Mouse (Mus musculus) intestine, embryonic 14.5 days (tissue): ENCODE results near the gene Hoxa2. TPM values are rescaled to one million over a fixed set of nuclear protein-coding genes. Genes with fewer than 3 reads are reported as not detected.

Source experiments
- ATAC-seq: fragments of 200-750 bp; cut with Nextera tagmentation; replicated peaks from 2 replicates; pipeline ENCODE4 v1.8.0; 2017; ENCODE audit warnings: low read depth, moderate number of reproducible peaks, moderate TSS enrichment, moderate library complexity; ENCODE audit not compliant: low FRiP score, low TSS enrichment
- DNase-seq: peaks from one replicate; pipeline ENCODE4 v3.0.0-alpha.2; 2018; ENCODE audit warnings: low spot score
- H3K27ac ChIP-seq: fragments of 300-500 bp; sonication (generic); 2 replicates; pipeline ENCODE4 v1.5.1; 2014; ENCODE audit warnings: low read depth, mild to moderate bottlenecking, control low read depth
- H3K27me3 ChIP-seq: fragments of 300-500 bp; sonication (generic); replicated peaks from 2 replicates; pipeline ENCODE4 v1.6.1; 2014; ENCODE audit warnings: low read length, control low read depth; ENCODE audit not compliant: control insufficient read depth, insufficient read depth
- H3K36me3 ChIP-seq: fragments of 300-500 bp; sonication (generic); 2 replicates; pipeline ENCODE4 v1.6.1; 2014; ENCODE audit warnings: low read length, control low read depth; ENCODE audit not compliant: control insufficient read depth, insufficient read depth
- H3K4me1 ChIP-seq: fragments of 300-500 bp; sonication (generic); replicated peaks from 2 replicates; pipeline ENCODE4 v1.6.1; 2014; ENCODE audit warnings: low read length, control low read depth, mixed read lengths; ENCODE audit not compliant: control insufficient read depth, insufficient read depth
- H3K4me2 ChIP-seq: fragments of 300-500 bp; sonication (generic); 2 replicates; pipeline ENCODE4 v1.6.1; 2014; ENCODE audit warnings: low read length
- H3K4me3 ChIP-seq: fragments of 300-500 bp; sonication (generic); 2 replicates; pipeline ENCODE4 v1.5.1; 2014; ENCODE audit warnings: low read depth, low read length, control low read depth, mixed read lengths
- H3K9ac ChIP-seq: fragments of 300-500 bp; sonication (generic); 2 replicates; pipeline ENCODE4 v1.6.1; 2014; ENCODE audit warnings: mild to moderate bottlenecking, low read length
- H3K9me3 ChIP-seq: fragments of 300-500 bp; sonication (generic); 2 replicates; pipeline ENCODE4 v1.6.1; 2016; ENCODE audit warnings: low read length, control low read depth; ENCODE audit not compliant: control insufficient read depth
- WGBS: fragments of 180-500 bp; shearing (Covaris S2); extraction: QIAGEN DNeasy Blood & Tissue Kit; methylation state at CpG from one replicate; pipeline ENCODE4 v1.1.7; 2014; 5-methylcytosine and 5-hydroxymethylcytosine counted together
- polyA plus RNA-seq: library from polyadenylated mRNA; unstranded; fragments of >200 nt; fragmentation: Nextera tagmentation; extraction: Ambion mirVana; gene quantifications from 2 replicates; pipeline ENCODE4 v1.2.1, GENCODE M21; 2014

Gene Hoxa2
- polyA plus RNA-seq, 1 experiment from 2014 or later = 10.8 TPM

DNA sequence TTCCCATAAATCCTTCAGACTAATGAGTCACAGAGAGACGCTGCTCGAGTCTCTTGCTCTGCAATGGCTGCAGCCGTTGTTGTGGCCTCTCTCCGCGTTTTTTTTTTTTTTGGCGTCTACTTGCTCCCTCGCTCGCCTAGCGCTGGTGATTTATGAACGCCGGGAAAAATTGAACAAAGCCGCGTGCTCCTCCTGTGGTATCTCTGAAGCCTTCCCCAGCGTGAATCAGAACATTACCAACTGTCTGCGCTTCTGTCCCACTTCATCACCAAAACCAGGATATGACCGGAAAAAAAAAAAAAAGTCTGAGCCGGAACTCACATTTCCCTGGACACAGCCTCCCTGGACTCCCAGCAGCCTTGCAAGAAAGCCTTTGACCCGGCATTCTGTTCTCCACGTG is 20.6 kb upstream of the Hoxa2 start:
- Histone ChIP-seq H3K4me2 (peak overlapping the region; percentile 39), H3K27ac (peak overlapping the region; percentile 69), H3K4me3 (0 out of 2 replicates have a peak overlapping the region, but pooled peaks have one; percentile 11), H3K4me1 (peaks cover 85% of the 10 kb centered on the region), H3K27me3 (no peaks in the 10 kb centered on the region), H3K9ac (peak overlapping the region; percentile 20; the same call in 1 of the 2 replicates), H3K9me3 (no peaks in the 10 kb centered on the region), H3K36me3 (peaks cover 8% of the 10 kb centered on the region; the same call in 1 of the 2 replicates)
- DNase-seq = no peak
- ATAC-seq = no peak
- WGBS = 6% methylated on average over 19 of the region's 19 CpGs

DNA sequence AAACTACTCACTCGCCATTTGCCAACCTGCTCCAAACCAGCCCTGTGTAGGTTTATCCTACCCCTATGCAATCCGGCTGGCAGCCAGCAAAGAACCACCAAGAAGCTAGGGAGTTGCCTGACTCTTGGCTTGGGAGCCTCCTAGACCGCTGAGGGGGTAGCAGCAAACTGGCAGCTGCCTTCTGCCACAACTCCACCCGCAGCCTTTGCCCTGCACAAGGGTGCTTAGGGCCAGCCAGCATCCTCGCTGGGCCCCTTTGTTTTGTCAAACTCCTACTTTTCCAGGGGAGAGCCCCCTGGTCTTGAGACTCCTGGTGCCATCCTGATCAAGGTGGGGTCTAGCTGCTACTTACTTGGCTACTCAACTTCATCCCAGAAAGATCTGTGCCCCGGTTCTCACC is 20.0 kb upstream of the Hoxa2 start:
- H3K9me3 ChIP-seq = no peaks in the 10 kb centered on the region
- DNase-seq (no peak), ATAC-seq (no peak)
- peaks cover 79% of the 10 kb centered on the region for H3K4me1 ChIP-seq
- no peak overlapping the region for H3K9ac ChIP-seq
- no peaks in the 10 kb centered on the region for H3K27me3 ChIP-seq
- H3K4me3 ChIP-seq = no peak overlapping the region
- 24% methylated on average over 6 of the region's 6 CpGs for WGBS
- peak overlapping the region; percentile 69 for H3K27ac ChIP-seq
- H3K4me2 ChIP-seq = peak overlapping the region; percentile 39
- H3K36me3 ChIP-seq = peaks cover 9% of the 10 kb centered on the region; the same call in 1 of the 2 replicates

DNA sequence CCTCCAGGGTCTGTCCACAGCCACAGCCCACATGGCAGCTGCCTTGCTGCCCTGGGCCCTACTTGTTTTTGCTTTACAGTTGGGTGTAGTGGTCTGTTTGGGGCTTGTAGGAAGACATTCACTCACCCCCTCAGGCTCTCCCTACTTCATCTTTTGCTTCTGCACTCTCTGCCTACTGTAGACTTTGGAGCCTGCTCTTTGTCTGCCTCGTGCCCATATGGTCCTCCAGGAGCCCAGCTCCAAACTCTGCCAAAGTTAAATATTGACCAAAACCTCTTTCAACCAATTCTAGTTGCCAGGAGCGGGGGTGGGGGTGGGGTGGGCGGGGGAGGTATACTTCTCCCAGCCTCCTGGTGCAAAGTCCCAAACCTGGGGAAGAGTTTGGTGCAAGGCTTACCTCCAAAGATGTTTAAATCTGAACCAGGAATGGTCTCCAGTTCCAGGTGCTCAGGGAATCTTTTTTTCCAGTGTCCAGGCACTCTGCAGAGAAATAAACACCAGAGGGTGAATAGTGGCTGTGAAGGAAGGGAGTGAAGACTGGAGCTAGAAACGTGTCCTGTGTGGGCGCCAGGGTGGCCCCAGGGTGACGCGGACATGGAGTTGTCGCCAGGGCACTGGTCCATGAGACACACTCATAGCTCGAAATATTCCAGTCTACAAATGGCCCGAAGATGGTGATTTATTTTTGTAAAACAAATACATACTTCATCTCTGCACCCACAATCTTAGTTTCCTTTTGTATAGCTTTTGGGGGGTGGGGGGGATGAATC is 18.9 kb upstream of the Hoxa2 start:
- DNase-seq = no peak
- ATAC-seq = 0 out of 2 replicates have a peak, but pooled peaks have one; percentile 24
- peaks cover 12% of the 10 kb centered on the region; the same call in 1 of the 2 replicates for H3K36me3 ChIP-seq
- H3K4me1 ChIP-seq = peaks cover 77% of the 10 kb centered on the region
- H3K4me3 ChIP-seq = 0 out of 2 replicates have a peak overlapping the region, but pooled peaks have one; percentile 2
- peak overlapping the region; percentile 82 for H3K27ac ChIP-seq
- H3K4me2 ChIP-seq = peak overlapping the region; percentile 38
- no peaks in the 10 kb centered on the region for H3K27me3 ChIP-seq
- peak overlapping the region; percentile 29 for H3K9ac ChIP-seq
- WGBS = 24% methylated on average over 10 of the region's 10 CpGs
- no peaks in the 10 kb centered on the region for H3K9me3 ChIP-seq

DNA sequence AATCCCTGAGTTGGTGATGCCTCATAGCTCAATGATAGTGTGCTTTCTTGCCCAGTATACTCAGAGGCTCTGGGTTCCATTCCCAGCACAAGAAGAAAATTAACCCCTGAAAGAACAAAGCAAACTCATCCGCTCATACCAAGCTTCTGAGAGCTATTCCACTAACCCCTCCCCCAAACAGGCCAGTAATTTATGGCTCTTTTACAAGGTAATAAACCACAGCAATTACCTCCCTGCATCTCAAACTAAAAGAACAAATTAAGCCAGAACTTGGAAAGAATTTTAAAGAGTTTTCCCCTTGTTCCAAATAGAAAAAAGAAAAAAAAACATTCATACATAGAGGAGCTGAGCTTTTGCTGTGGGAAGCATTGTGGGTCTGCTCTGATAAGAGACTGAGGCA is 18.2 kb upstream of the Hoxa2 start:
- H3K9me3 ChIP-seq = no peaks in the 10 kb centered on the region
- 41% methylated on average over 1 of the region's 1 CpGs for WGBS
- no peak overlapping the region for H3K9ac ChIP-seq
- DNase-seq (no peak), ATAC-seq (no peak)
- H3K27ac ChIP-seq = peak overlapping the region; percentile 82
- peak overlapping the region; percentile 38 for H3K4me2 ChIP-seq
- H3K36me3 ChIP-seq = peaks cover 12% of the 10 kb centered on the region; the same call in 1 of the 2 replicates
- H3K4me1 ChIP-seq = peaks cover 70% of the 10 kb centered on the region
- H3K4me3 ChIP-seq = no peak overlapping the region
- no peaks in the 10 kb centered on the region for H3K27me3 ChIP-seq

DNA sequence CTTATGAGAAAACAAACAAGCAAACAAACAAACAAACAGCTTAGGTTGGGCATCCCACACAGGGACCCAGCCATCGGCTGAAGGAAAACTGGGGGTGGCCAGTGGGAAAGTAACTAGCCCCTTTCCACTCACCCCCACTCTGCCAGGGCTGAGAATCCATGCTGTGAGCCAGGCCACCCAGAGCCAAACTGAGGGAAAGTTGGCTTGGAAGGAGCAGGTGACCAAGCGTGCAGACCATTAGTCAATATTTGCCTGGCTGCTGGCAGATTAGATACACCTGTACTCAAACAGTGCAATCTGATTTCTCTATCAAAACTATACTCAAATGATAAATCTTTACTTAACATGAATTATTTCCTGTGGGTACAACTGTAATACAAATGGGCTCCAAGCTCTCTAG is 17.4 kb upstream of the Hoxa2 start:
- Histone ChIP-seq H3K4me3 (no peak overlapping the region), H3K4me1 (peaks cover 63% of the 10 kb centered on the region), H3K9ac (no peak overlapping the region), H3K27ac (no peak overlapping the region), H3K27me3 (no peaks in the 10 kb centered on the region), H3K36me3 (peaks cover 12% of the 10 kb centered on the region; the same call in 1 of the 2 replicates), H3K4me2 (peak overlapping the region; percentile 22), H3K9me3 (no peaks in the 10 kb centered on the region)
- DNase-seq (no peak), ATAC-seq (no peak)
- WGBS = 48% methylated on average over 2 of the region's 2 CpGs

DNA sequence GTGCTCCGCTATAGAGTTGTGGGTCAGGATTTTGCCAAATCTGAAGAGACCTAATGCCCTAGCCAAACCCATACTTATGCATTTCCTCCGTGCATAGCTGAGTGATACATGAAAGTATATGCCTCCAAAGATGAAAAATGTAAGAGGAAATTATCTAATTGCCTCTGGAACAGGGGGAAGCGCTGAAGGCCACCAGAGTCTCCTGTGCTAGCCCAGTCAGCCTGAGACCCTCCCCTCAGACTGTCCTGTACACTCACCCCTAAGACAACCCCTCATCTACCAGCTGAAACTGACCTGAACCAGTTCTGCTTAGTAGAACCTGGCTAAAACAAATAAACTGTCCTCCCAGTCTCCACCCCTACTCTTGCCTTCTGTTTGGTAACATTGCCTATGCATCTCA is 16.1 kb upstream of the Hoxa2 start:
- WGBS = 40% methylated on average over 3 of the region's 3 CpGs
- peak overlapping the region; percentile 85 for H3K9ac ChIP-seq

DNA sequence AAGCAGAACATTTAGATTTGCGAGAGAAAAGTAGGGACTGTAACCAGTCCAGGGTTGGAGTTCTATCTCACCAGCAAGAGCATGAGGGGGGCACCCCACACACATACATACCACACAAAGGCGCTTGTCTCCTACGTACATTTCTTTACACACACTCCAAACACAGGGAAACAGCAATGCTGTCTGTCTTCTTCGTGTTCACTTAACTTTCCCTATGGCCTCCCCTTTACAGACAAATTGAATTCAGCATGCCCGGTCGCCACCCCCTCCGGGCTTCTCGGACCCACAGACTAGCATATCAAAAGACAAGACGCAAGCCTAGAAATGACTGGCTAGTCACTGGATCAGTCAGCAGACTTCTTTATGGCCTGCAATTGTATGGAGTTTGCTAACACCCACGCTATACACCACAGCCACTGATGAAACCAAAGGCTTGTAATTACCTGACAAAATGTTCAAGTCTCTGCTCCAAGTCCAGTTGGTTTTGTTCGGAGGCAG is 15.6 kb upstream of the Hoxa2 start:
- DNase-seq (no peak), ATAC-seq (no peak)
- Histone ChIP-seq H3K27me3 (no peaks in the 10 kb centered on the region), H3K4me3 (peak overlapping the region; percentile 61), H3K9ac (peak overlapping the region; percentile 85), H3K36me3 (0 out of 2 replicates have a peak, but pooled peaks cover 9% of the 10 kb centered on the region), H3K4me2 (peak overlapping the region; percentile 70), H3K9me3 (no peaks in the 10 kb centered on the region), H3K4me1 (peaks cover 45% of the 10 kb centered on the region), H3K27ac (peak overlapping the region; percentile 97)
- 28% methylated on average over 11 of the region's 11 CpGs for whole genome bisulfite sequencing

More for the DNA sequence above, 16.1 kb upstream of the Hoxa2 start:
- Histone ChIP-seq H3K27me3 (no peaks in the 10 kb centered on the region), H3K27ac (peak overlapping the region; percentile 97), H3K4me2 (peak overlapping the region; percentile 70), H3K4me1 (peaks cover 50% of the 10 kb centered on the region), H3K36me3 (0 out of 2 replicates have a peak, but pooled peaks cover 9% of the 10 kb centered on the region), H3K4me3 (peak overlapping the region; percentile 61), H3K9me3 (no peaks in the 10 kb centered on the region)
- ATAC-seq (no peak), DNase-seq (no peak)

DNA sequence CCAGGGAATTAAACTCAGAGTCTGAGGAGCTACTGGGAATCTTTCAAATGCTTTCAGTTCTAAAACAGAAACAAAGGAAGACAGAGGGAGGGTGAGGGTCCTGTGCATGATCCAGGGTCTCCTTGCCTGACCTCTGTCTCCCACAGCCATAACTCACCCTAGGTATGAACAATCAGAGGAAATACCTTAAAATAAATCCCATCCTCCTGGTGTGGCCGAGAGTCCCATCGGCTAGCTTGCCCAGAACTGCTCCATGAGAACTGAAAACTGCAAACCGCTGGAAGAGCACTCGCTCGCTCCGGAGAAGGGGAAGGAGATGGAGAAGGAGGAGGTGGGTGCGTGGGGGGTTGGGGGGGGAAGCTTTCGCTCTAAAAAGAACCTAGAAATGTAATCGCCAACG is 15.1 kb upstream of the Hoxa2 start:
- Histone ChIP-seq H3K4me3 (peak overlapping the region; percentile 61), H3K9ac (peak overlapping the region; percentile 85), H3K9me3 (no peaks in the 10 kb centered on the region), H3K4me1 (peaks cover 39% of the 10 kb centered on the region), H3K27me3 (no peaks in the 10 kb centered on the region), H3K27ac (peak overlapping the region; percentile 97), H3K4me2 (peak overlapping the region; percentile 70), H3K36me3 (0 out of 2 replicates have a peak, but pooled peaks cover 9% of the 10 kb centered on the region)
- DNase-seq (no peak), ATAC-seq (no peak)
- 17% methylated on average over 10 of the region's 10 CpGs for WGBS
